Mouse (Mus musculus) heart, adult 2 months (tissue): Measurements from ENCODE around the gene Uggt2. TPM values are rescaled to one million over a fixed set of nuclear protein-coding genes. Genes with fewer than 3 reads are reported as not detected.

ENCODE experiments used
- DNase-seq, 2 experiments: peaks; one replicate each; pipeline ENCODE4 v3.0.0; 2021
- H3K27ac ChIP-seq: fragments of 200-600 bp; 2 replicates; pipeline ENCODE4 v1.8.1; 2022
- H3K27me3 ChIP-seq: fragments of 200-500 bp; 2 replicates; pipeline ENCODE4 v1.6.1; 2012; ENCODE audit warnings: mild to moderate bottlenecking, low read length, inconsistent platforms, mixed read lengths; ENCODE audit not compliant: control insufficient read depth, insufficient read depth
- H3K36me3 ChIP-seq: fragments of 200-500 bp; 2 replicates; pipeline ENCODE4 v1.6.1; 2012; ENCODE audit warnings: low read length, inconsistent platforms; ENCODE audit not compliant: control insufficient read depth, insufficient read depth
- H3K4me1 ChIP-seq: fragments of 200-500 bp; 2 replicates; pipeline ENCODE4 v1.6.1; 2011; ENCODE audit warnings: low read length; ENCODE audit not compliant: control insufficient read depth, insufficient read depth
- H3K4me3 ChIP-seq: fragments of 200-600 bp; 2 replicates; pipeline ENCODE4 v1.8.1; 2022
- H3K79me2 ChIP-seq: fragments of 200-500 bp; replicated peaks from 2 replicates; pipeline ENCODE4 v1.6.1; 2012; ENCODE audit warnings: mild to moderate bottlenecking, inconsistent platforms, low read length, moderate library complexity, mixed read lengths; ENCODE audit not compliant: control insufficient read depth, insufficient read depth
- H3K9ac ChIP-seq: fragments of 200-500 bp; 2 replicates; pipeline ENCODE4 v1.6.1; 2012; ENCODE audit warnings: low read depth, mild to moderate bottlenecking, control low read depth, inconsistent platforms, low read length, mixed read lengths
- CTCF ChIP-seq: fragments of 200-600 bp; IDR thresholded peaks from 2 replicates; pipeline ENCODE4 v1.8.1; 2022; ENCODE audit warnings: antibody characterized with exemption, mild to moderate bottlenecking, moderate library complexity
- EP300 ChIP-seq: fragments of 200-500 bp; IDR thresholded peaks from 2 replicates; pipeline ENCODE4 v1.6.1; 2011; ENCODE audit warnings: low read depth, low read length, control low read depth; ENCODE audit not compliant: insufficient read depth
- POLR2A ChIP-seq: fragments of 200-500 bp; IDR thresholded peaks from 2 replicates; pipeline ENCODE4 v1.6.1; 2011; ENCODE audit warnings: mild to moderate bottlenecking, low read depth, low read length, control low read depth; ENCODE audit not compliant: insufficient read depth
- WGBS: fragments of 180-500 bp; shearing (Covaris S2); methylation state at CpG from one replicate; pipeline ENCODE4 v1.1.7; 2018; 5-methylcytosine and 5-hydroxymethylcytosine counted together
- intact Hi-C: fragments of 180-260 bp; cut with DNase I; formaldehyde crosslinking; loops from one replicate; pipeline ENCODE4 v1.15.1; 2025
- polyA plus RNA-seq: library from polyadenylated mRNA; depleted of rRNA; stranded (reverse); fragments of >200 nt; gene quantifications from 2 replicates; pipeline ENCODE4 v1.2.3, GENCODE M21; 2012
- total RNA-seq, 2 experiments: library from RNA; stranded (reverse); gene quantifications; 2 replicates each; pipeline ENCODE4 v1.2.3; 2021

Gene Uggt2
- total and polyA plus RNA-seq, 3 experiments = 4.1 to 5.7 (median 5.6) TPM

DNA sequence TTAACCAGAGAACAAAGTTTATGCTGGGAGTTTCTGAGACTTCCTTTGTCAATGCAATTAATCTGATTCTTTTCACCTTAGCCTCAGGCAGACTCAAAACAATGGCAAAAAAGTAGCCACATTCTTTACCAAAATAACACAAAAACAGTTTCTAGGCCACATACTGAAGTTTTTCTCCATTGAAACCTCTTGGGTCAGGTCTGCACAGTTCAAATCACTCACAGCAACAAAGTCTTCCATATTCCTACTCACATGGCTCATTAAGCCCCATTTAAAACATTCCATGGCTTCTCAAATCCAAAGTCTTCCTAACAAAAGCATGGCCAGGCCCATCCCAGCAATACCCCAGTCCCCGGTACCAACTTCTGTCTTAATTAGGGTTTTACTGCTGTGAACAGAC, 46.3 kb downstream of the Uggt2 start:
- intact Hi-C loops = no loop called here
- TF ChIP-seq CTCF (no peak), POLR2A (no peak), EP300 (no peak)
- H3K27me3 ChIP-seq = no peaks in the 10 kb centered on the region
- no peaks in the 10 kb centered on the region for H3K36me3 ChIP-seq
- no peaks in the 10 kb centered on the region for H3K4me1 ChIP-seq
- no peaks in the 10 kb centered on the region for H3K79me2 ChIP-seq
- no peak for DNase-seq
- H3K27ac ChIP-seq = no peak overlapping the region
- WGBS = 96% methylated on average over 1 of the region's 1 CpGs
- H3K9ac ChIP-seq = no peak overlapping the region
- H3K4me3 ChIP-seq = no peak overlapping the region

DNA sequence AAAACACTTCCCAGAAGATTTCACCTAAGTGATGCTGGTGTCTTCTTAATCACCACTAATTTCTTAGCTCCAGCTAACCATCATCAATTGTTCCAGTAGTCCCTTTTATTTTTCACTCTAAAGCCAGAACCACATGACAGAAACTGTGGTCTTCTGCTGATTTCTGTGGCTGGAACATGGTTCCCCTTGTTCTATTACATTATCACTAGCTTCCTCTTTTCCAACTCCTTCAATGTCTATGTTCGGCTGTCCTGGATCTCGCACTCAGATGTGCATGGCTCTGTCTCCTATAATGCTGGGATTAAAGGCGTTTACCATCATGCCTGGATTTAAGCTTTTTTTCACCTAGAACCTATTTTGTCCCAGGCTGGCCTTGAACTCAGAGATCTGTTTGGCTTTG, 46.9 kb downstream of the Uggt2 start:
- TF ChIP-seq POLR2A = no peak
- no peak for TF ChIP-seq CTCF
- no peak for TF ChIP-seq EP300
- H3K36me3 ChIP-seq = no peaks in the 10 kb centered on the region
- WGBS = 93% methylated on average over 3 of the region's 3 CpGs

GRCm38 (mm10) chr14:119043765-119044164, 55.5 kb downstream of the Uggt2 start:
- no peak overlapping the region for H3K27ac ChIP-seq
- TF ChIP-seq POLR2A = no peak
- no peak for TF ChIP-seq CTCF
- intact Hi-C loops = loop anchor here (5.0 kb wide), 1 partner anchor 1019 kb away; no protein-coding TSS in a partner anchor
- H3K4me1 ChIP-seq = no peaks in the 10 kb centered on the region
- H3K79me2 ChIP-seq = no peaks in the 10 kb centered on the region
- H3K4me3 ChIP-seq = no peak overlapping the region
- no peak overlapping the region for H3K9ac ChIP-seq
- DNase-seq = no peak
- H3K27me3 ChIP-seq = no peaks in the 10 kb centered on the region
- 46% methylated on average over 7 of the region's 7 CpGs for WGBS
- H3K36me3 ChIP-seq = no peaks in the 10 kb centered on the region

More for the DNA sequence above, 46.9 kb downstream of the Uggt2 start:
- Histone ChIP-seq H3K9ac (no peak overlapping the region), H3K79me2 (no peaks in the 10 kb centered on the region), H3K27me3 (no peaks in the 10 kb centered on the region), H3K27ac (no peak overlapping the region), H3K4me1 (no peaks in the 10 kb centered on the region), H3K4me3 (no peak overlapping the region)
- no peak for DNase-seq
- intact Hi-C loops = no loop called here

- 71% methylated on average over 1 of the region's 1 CpGs for WGBS
- Histone ChIP-seq H3K9ac (no peak overlapping the region), H3K79me2 (no peaks in the 10 kb centered on the region), H3K4me1 (no peaks in the 10 kb centered on the region), H3K27ac (no peak overlapping the region), H3K27me3 (no peaks in the 10 kb centered on the region), H3K36me3 (no peaks in the 10 kb centered on the region), H3K4me3 (no peak overlapping the region)
- DNase-seq = no peak
- intact Hi-C loops = loop anchor here (5.0 kb wide), 1 partner anchor 1022 kb away; no protein-coding TSS in a partner anchor
- peak; percentile 74 for TF ChIP-seq CTCF
- no peak for TF ChIP-seq EP300
Measured at GRCm38 (mm10) chr14:119040253-119040652, 59.0 kb downstream of the Uggt2 start.

- Histone ChIP-seq H3K4me1 (no peaks in the 10 kb centered on the region), H3K79me2 (no peaks in the 10 kb centered on the region), H3K4me3 (no peak overlapping the region), H3K36me3 (no peaks in the 10 kb centered on the region), H3K9ac (no peak overlapping the region), H3K27ac (no peak overlapping the region), H3K27me3 (no peaks in the 10 kb centered on the region)
- TF ChIP-seq EP300 = no peak
- no peak for TF ChIP-seq POLR2A
- no peak for TF ChIP-seq CTCF
- intact Hi-C loops = no loop called here
- WGBS = 78% methylated on average over 3 of the region's 3 CpGs
- DNase-seq = no peak
Measured at GRCm38 (mm10) chr14:119037755-119038154, 61.5 kb downstream of the Uggt2 start.

DNA sequence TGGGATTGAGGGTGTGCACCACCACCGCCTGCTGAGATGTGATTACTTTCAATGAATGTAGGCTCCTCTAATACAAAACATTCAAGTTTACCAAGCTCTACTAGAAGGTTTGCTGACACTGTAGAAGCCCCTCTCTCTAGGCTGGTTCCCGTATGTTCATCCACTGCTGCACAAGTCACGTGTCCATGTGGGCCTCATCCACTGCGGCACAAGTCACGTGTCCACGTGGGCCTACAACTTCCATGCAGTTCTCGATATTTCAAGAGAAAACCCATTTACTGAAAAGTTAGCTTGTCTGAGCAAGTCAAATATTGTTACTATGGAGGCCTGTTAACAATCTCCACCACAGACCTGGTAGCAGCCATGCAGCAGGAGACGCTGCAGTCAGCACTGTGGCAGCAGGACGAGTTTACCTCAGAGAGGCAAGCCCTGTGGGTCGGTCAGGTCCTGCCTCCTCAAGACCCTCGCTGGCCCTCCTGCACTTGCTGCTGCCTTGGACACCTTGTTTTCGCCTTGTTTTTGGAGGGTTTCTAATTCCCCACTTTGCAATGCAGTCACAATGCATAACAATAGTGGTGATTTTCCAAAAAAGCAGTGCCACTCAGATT, 62.0 kb downstream of the Uggt2 start:
- Histone ChIP-seq H3K27ac (no peak overlapping the region), H3K27me3 (no peaks in the 10 kb centered on the region), H3K79me2 (no peaks in the 10 kb centered on the region), H3K4me3 (no peak overlapping the region), H3K36me3 (no peaks in the 10 kb centered on the region), H3K9ac (no peak overlapping the region), H3K4me1 (no peaks in the 10 kb centered on the region)
- intact Hi-C loops = no loop called here
- TF ChIP-seq EP300 = no peak
- 93% methylated on average over 12 of the region's 12 CpGs for WGBS
- DNase-seq = no peak
